Comparison of ENCODE assay signal across 11 mouse cellular contexts in genomic region chr7:49047336-49047735, GRCm38 (mm10).
DNase-seq lines count a peak whose midpoint lies in the region; ATAC-seq lines count a peak whose summit lies in the region.
"Had no signal": no experiment of that assay in that cellular context is flagged by ENCODE, and none has a peak within 500 bp of the region (broad histone marks: within the 10 kb centered on the region; RNA-seq: fewer than 3 reads in every experiment).

No protein-coding gene starts in this region.

- peak; percentile 6 for DNase-seq in kidney, adult 9 months
- DNase-seq in kidney, adult 8-10 months, result no peak
- no peak for DNase-seq in neural tube, embryonic 10.5 days (ENCODE audit: extremely low spot score, low spot score)
- DNase-seq in adrenal gland, postnatal 10 days, result no peak
- DNase-seq: gastrocnemius, postnatal 36 days; heart, postnatal 4 days had no signal

- H3K36me3 ChIP-seq in neural tube, embryonic 13.5 days, result no peaks in the 10 kb centered on the region
- H3K36me3 ChIP-seq in intestine, embryonic 16.5 days (ENCODE audit: control insufficient read depth, insufficient read depth, low read length), result no peaks in the 10 kb centered on the region
- no peaks in the 10 kb centered on the region for H3K36me3 ChIP-seq in stomach, embryonic 15.5 days
- H3K36me3 ChIP-seq: neural tube, embryonic 15.5 days had no signal

- no peaks in the 10 kb centered on the region; the same call in 1 of the 2 replicates for H3K27me3 ChIP-seq in neural tube, embryonic 13.5 days
- no peaks in the 10 kb centered on the region for H3K27me3 ChIP-seq in intestine, embryonic 16.5 days (replicated peaks; ENCODE audit: control insufficient read depth, insufficient read depth, low read length)
- no peaks in the 10 kb centered on the region for H3K27me3 ChIP-seq in stomach, embryonic 15.5 days (replicated peaks)
- H3K27me3 ChIP-seq: neural tube, embryonic 15.5 days had no signal

- H3K4me1 ChIP-seq in neural tube, embryonic 13.5 days (replicated peaks), result peaks cover 81% of the 10 kb centered on the region
- H3K4me1 ChIP-seq in intestine, embryonic 16.5 days (ENCODE audit: control insufficient read depth, insufficient read depth, low read length), result peaks cover 10% of the 10 kb centered on the region; the same call in 1 of the 2 replicates
- H3K4me1 ChIP-seq in stomach, embryonic 15.5 days, result peaks cover 3% of the 10 kb centered on the region; the same call in 1 of the 2 replicates

- 0 out of 2 replicates have a peak, but pooled peaks have one; percentile 8 for ATAC-seq in neural tube, embryonic 13.5 days (ENCODE audit: low read depth)
- 0 out of 2 replicates have a peak, but pooled peaks have one; percentile 26 for ATAC-seq in intestine, embryonic 16.5 days
- ATAC-seq in stomach, embryonic 15.5 days (ENCODE audit: insufficient read depth, low FRiP score, low read depth), result no peak

- no peak overlapping the region for H3K4me3 ChIP-seq in neural tube, embryonic 13.5 days
- H3K4me3 ChIP-seq in intestine, embryonic 16.5 days (ENCODE audit: low read length), result no peak overlapping the region
- no peak overlapping the region for H3K4me3 ChIP-seq in stomach, embryonic 15.5 days (replicated peaks)
- H3K4me3 ChIP-seq: left cerebral cortex, adult 2 months; neural tube, embryonic 15.5 days had no signal

- H3K9me3 ChIP-seq in neural tube, embryonic 13.5 days, result no peaks in the 10 kb centered on the region
- no peaks in the 10 kb centered on the region for H3K9me3 ChIP-seq in intestine, embryonic 16.5 days (ENCODE audit: control insufficient read depth, low read length)
- no peaks in the 10 kb centered on the region for H3K9me3 ChIP-seq in stomach, embryonic 15.5 days
- H3K9me3 ChIP-seq: neural tube, embryonic 15.5 days had no signal

- 49% methylated on average over 8 of the region's 8 CpGs for WGBS in neural tube, embryonic 13.5 days
- WGBS in intestine, embryonic 16.5 days, result 45% methylated on average over 8 of the region's 8 CpGs
- 37% methylated on average over 8 of the region's 8 CpGs for WGBS in stomach, embryonic 15.5 days

- H3K27ac ChIP-seq in neural tube, embryonic 13.5 days (replicated peaks), result no peak overlapping the region
- H3K27ac ChIP-seq in intestine, embryonic 16.5 days (ENCODE audit: low read length), result no peak overlapping the region
- H3K27ac ChIP-seq in stomach, embryonic 15.5 days, result 0 out of 2 replicates have a peak overlapping the region, but pooled peaks have one; percentile 26
- H3K27ac ChIP-seq: left cerebral cortex, adult 2 months; neural tube, embryonic 15.5 days had no signal

- no peak overlapping the region for H3K9ac ChIP-seq in neural tube, embryonic 13.5 days
- H3K9ac ChIP-seq in intestine, embryonic 16.5 days (ENCODE audit: low read depth, low read length), result no peak overlapping the region
- H3K9ac ChIP-seq in stomach, embryonic 15.5 days, result no peak overlapping the region
- H3K9ac ChIP-seq: neural tube, embryonic 15.5 days had no signal

- H3K4me2 ChIP-seq in neural tube, embryonic 13.5 days, result no peak overlapping the region
- H3K4me2 ChIP-seq in intestine, embryonic 16.5 days (ENCODE audit: low read depth, low read length), result 0 out of 2 replicates have a peak overlapping the region, but pooled peaks have one; percentile 2
- H3K4me2 ChIP-seq in stomach, embryonic 15.5 days, result no peak overlapping the region
- H3K4me2 ChIP-seq: neural tube, embryonic 15.5 days had no signal
